8 mouse cellular contexts compared by ENCODE assay signal in the genomic region with DNA sequence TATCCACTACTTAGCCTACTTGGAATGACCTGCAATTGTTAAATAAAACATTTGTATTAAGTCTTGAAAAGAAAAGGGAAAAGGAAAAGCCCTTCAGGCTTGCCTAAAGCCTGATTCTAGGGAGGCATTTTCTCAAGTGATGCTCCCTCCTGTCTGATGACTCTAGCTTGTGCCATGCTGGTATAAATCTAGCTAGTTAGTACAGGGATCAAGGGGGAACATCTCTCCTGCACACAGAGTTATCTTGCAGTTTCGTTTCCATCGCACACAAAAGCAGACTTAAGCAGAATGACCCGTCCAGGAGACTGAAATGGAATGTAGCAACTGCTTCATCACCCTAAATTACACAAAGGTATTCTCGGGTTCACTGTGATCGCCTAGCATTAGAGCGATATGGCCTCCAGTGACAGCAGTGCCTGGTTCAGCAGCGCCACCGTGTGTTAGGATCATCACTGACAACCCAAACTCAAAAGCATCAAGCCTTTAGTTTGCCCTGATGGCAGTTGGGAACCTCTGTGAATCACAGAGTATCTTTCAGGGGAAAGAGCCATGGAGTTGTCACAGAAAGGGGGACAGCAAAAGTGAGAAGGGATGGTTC. TPM values are rescaled to one million over a fixed set of nuclear protein-coding genes. Genes with fewer than 3 reads are reported as not detected.
A peak's percentile ranks its signal among the peaks of the same experiment; 100 is the strongest.
DNase-seq lines count a peak whose midpoint lies in the region; ATAC-seq and TF ChIP-seq lines count a peak whose summit lies in the region.

No protein-coding gene starts in this region.

- peak; percentile 70 for ATAC-seq in embryonic facial prominence, embryonic 14.5 days (ENCODE audit: low read depth)
- 0 out of 2 replicates have a peak, but pooled peaks have one; percentile 8 for ATAC-seq in kidney, embryonic 15.5 days (replicated peaks; ENCODE audit: low FRiP score)

- H3K9ac ChIP-seq in embryonic facial prominence, embryonic 14.5 days (ENCODE audit: low read depth, low read length), result no peak overlapping the region
- H3K9ac ChIP-seq in kidney, embryonic 15.5 days, result no peak overlapping the region
- H3K9ac ChIP-seq in liver, adult 2 months (ENCODE audit: low read depth, low read length), result no peak overlapping the region

- no peak overlapping the region for H3K27ac ChIP-seq in embryonic facial prominence, embryonic 14.5 days (replicated peaks; ENCODE audit: low read depth, low read length)
- no peak overlapping the region for H3K27ac ChIP-seq in kidney, embryonic 15.5 days
- no peak overlapping the region for H3K27ac ChIP-seq in liver, adult 2 months (replicated peaks; ENCODE audit: insufficient read depth, low read depth, low read length)

- no peak overlapping the region for H3K4me3 ChIP-seq in embryonic facial prominence, embryonic 14.5 days (ENCODE audit: low read depth, low read length)
- H3K4me3 ChIP-seq in kidney, embryonic 15.5 days (replicated peaks), result no peak overlapping the region
- no peak overlapping the region for H3K4me3 ChIP-seq in liver, adult 2 months (ENCODE audit: insufficient read depth, low read depth, low read length)

- H3K36me3 ChIP-seq in embryonic facial prominence, embryonic 14.5 days (ENCODE audit: control insufficient read depth, insufficient read depth, low read length), result no peaks in the 10 kb centered on the region
- no peaks in the 10 kb centered on the region for H3K36me3 ChIP-seq in kidney, embryonic 15.5 days
- no peaks in the 10 kb centered on the region for H3K36me3 ChIP-seq in liver, adult 2 months (ENCODE audit: control insufficient read depth, insufficient read depth, low read length)

- no peaks in the 10 kb centered on the region for H3K4me1 ChIP-seq in embryonic facial prominence, embryonic 14.5 days (ENCODE audit: control insufficient read depth, insufficient read depth, low read length)
- 0 out of 2 replicates have a peak, but pooled peaks cover 3% of the 10 kb centered on the region for H3K4me1 ChIP-seq in kidney, embryonic 15.5 days
- H3K4me1 ChIP-seq in liver, adult 2 months (ENCODE audit: control insufficient read depth, insufficient read depth, low read length), result no peaks in the 10 kb centered on the region

- H3K4me2 ChIP-seq in embryonic facial prominence, embryonic 14.5 days (ENCODE audit: low read depth, low read length), result no peak overlapping the region
- no peak overlapping the region for H3K4me2 ChIP-seq in kidney, embryonic 15.5 days

- H3K27me3 ChIP-seq in embryonic facial prominence, embryonic 14.5 days (replicated peaks; ENCODE audit: control insufficient read depth, insufficient read depth, low read length), result no peaks in the 10 kb centered on the region
- 0 out of 2 replicates have a peak, but pooled peaks cover 4% of the 10 kb centered on the region for H3K27me3 ChIP-seq in kidney, embryonic 15.5 days
- H3K27me3 ChIP-seq in liver, adult 2 months (ENCODE audit: control insufficient read depth, insufficient read depth, low read length), result no peaks in the 10 kb centered on the region

- TF ChIP-seq POLR2A in liver, adult 2 months (IDR thresholded peaks at IDR 0.05; ENCODE audit: extremely low read depth, insufficient read depth, low read length), result no peak

- H3K9me3 ChIP-seq in embryonic facial prominence, embryonic 14.5 days (ENCODE audit: control insufficient read depth, low read length), result peaks cover 7% of the 10 kb centered on the region; the same call in 1 of the 2 replicates
- no peaks in the 10 kb centered on the region for H3K9me3 ChIP-seq in kidney, embryonic 15.5 days (replicated peaks)

- TF ChIP-seq CTCF in liver, adult 2 months (IDR thresholded peaks at IDR 0.05; ENCODE audit: low read depth, low read length), result peak; percentile 96

- peak; percentile 75 for DNase-seq in A20 (ENCODE audit: low read depth, low spot score)
- DNase-seq in adrenal gland, postnatal 25 days, result peak; percentile 79
- peak; percentile 75 for DNase-seq in embryonic facial prominence, embryonic 14.5 days (ENCODE audit: low spot score)
- peak; percentile 64 for DNase-seq in heart, adult 8-10 months (ENCODE audit: low spot score)
- DNase-seq in liver, adult 2 months (ENCODE audit: extremely low read depth, low read depth, low spot score), result peak; percentile 35
- DNase-seq in natural killer cell, adult 2 months (ENCODE audit: low spot score in 2 of 2), result peak; percentile 66 to 79
- DNase-seq in spleen, postnatal 4 days (ENCODE audit: low spot score in 2 of 2), result peak; percentile 71 to 87

- 6% methylated on average over 8 of the region's 8 CpGs for WGBS in embryonic facial prominence, embryonic 14.5 days
- 6% methylated on average over 8 of the region's 8 CpGs for WGBS in kidney, embryonic 15.5 days
- 5% methylated on average over 8 of the region's 8 CpGs for WGBS in liver, adult 2 months

- no peaks in the 10 kb centered on the region for H3K79me2 ChIP-seq in liver, adult 2 months (ENCODE audit: control insufficient read depth, insufficient read depth, low read length)

RNA-seq across cellular contexts. Expression of gene Sv2b, which starts 57.3 kb away (rescaled TPM):
- total RNA-seq in adrenal gland, postnatal 25 days (2021), result 0.19 and 0.30 TPM in 2 replicates
- 2.7 and 2.9 TPM in 2 replicates for polyA plus RNA-seq in embryonic facial prominence, embryonic 14.5 days (2014; fragmentation: Nextera tagmentation; extraction: Ambion mirVana)
- 1 to 10 TPM in 1 of 4 experiments, under 1 TPM in 3; 0.38 to 1.3 (median 0.64) TPM for total RNA-seq in heart, adult 8-10 months (2022)
- polyA plus RNA-seq in kidney, embryonic 15.5 days (2015; fragmentation: Nextera tagmentation; extraction: Ambion mirVana), result 0.92 and 1.2 TPM in 2 replicates
- total RNA-seq in liver, adult 2 months (2014; rRNA removed), result under 0.01 and 0.07 TPM in 2 replicates
- polyA plus RNA-seq in liver, adult 2 months (2012; rRNA removed), result not detected in 2 replicates
